Mouse (Mus musculus) spleen, postnatal 10 days (tissue): ENCODE data around the gene Tmem120b.

ENCODE experiments used
- DNase-seq, 2 experiments: peaks; one replicate each; pipeline ENCODE4 v3.0.0; 2021 to 2022; ENCODE audit warnings: low spot score in 2 of 2

The Tmem120b gene

GRCm38 (mm10) chr5:123090560-123091306 lies 22.5 kb downstream of the Tmem120b start:
- no peak for DNase-seq

DNA sequence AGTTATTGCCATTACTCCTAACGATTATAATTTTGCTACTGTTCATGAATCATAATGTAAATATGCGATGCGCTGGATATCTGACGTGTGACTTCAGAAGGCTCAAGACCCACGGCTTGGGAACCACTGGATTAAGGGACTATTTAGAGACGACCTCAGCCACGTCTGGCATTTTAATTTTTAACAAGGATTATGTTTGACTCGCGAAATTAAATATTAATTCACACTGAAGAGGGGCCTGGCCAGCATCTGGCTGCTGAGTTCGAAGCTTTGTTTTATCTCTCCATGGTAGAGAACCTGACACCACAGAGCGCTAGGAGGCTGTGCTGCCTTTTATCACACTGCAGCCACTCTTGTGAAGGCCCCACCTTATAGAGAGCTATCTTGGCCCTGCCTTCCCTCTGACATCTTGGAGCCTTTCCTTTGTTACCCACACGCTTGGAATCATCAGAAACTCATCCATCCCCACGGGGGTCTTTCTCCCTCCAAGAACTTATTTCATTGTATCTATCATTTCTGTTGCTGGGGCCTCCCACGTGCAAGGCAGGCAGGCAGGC lies 24.9 kb downstream of the Tmem120b start:
- peak; percentile 48 to 66 for DNase-seq

- peak; percentile 71 to 80 for DNase-seq
Measured at GRCm38 (mm10) chr5:123094238-123094991, 26.2 kb downstream of the Tmem120b start.

DNA sequence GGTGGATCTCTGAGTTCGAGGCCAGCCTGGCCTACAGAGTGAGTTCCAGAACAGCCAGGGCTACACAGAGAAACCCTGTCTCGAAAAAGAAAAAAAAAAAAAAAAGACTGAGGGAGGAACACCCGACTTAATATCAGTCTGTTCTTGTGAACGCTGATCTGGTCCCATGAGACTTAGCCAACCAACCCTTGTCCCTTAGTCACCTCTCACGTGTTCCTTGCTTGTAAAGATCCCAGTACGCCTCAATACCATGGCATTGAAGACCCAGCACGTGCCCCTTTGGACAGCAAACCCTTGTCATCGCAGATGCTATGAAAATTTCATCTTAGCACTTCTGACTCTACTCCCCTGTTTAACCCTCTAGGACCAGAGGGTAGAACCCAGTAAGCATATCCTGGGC lies 28.1 kb downstream of the Tmem120b start:
- no peak for DNase-seq

DNA sequence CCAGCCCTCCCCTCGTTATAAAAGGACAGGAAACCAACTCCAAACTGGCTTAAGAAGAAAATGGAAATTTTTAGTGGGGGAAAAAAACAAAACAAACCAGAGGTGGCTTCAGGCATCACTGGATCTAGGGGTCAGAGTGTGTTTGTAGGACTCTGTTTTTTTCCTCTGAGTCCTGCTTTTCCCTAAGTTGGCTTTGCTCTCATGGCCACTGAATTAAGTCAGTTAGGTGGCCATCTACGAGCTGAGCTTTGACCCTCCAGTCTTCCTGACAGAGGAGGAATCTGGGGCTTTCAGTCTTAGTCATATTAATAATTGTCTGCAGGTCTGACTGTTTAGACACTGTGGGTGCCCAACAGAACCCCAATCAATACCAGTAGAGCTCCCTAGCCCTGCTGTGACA lies 30.3 kb downstream of the Tmem120b start:
- DNase-seq = no peak

DNA sequence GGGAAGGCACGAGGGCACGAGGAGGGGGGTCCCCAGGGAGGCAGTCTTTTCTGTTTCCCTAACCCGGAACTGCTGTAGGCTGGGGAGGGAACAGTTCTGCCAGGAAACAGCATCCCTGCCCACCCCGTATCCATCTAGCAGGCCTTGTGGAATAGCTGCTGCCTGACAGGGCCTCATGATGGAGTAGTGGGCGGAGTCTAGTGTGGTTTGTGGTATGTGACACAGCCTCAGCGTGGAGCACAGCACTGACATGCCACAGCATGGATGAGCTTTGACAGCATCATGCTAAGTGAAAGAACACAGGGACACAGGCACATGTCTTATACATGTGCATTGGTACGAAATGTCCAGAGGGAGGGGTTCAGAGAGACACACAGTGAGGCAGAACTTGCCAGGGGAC lies 34.2 kb downstream of the Tmem120b start:
- no peak for DNase-seq

DNA sequence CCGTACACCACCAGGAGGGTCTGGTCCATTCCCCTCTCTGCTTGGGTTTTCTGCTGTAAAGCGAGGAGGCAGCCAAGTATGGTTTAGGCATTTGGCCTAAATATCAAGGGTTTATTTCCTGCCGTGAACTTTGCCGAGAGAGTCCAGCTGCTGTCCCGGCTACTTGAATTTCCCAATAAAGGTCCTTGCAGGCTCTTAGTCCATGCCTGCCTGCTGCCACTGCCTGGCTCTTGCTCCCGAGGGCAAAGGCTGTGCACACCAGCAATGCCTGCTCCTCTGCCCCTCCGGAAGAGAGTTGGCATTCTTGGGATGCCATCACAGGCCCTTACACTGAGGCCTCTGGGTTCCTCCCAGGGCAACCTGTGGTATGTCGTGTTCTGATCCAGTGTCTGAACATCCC lies 35.3 kb downstream of the Tmem120b start:
- no peak for DNase-seq

- no peak for DNase-seq
Measured at GRCm38 (mm10) chr5:123104769-123105168, 36.6 kb downstream of the Tmem120b start.

DNA sequence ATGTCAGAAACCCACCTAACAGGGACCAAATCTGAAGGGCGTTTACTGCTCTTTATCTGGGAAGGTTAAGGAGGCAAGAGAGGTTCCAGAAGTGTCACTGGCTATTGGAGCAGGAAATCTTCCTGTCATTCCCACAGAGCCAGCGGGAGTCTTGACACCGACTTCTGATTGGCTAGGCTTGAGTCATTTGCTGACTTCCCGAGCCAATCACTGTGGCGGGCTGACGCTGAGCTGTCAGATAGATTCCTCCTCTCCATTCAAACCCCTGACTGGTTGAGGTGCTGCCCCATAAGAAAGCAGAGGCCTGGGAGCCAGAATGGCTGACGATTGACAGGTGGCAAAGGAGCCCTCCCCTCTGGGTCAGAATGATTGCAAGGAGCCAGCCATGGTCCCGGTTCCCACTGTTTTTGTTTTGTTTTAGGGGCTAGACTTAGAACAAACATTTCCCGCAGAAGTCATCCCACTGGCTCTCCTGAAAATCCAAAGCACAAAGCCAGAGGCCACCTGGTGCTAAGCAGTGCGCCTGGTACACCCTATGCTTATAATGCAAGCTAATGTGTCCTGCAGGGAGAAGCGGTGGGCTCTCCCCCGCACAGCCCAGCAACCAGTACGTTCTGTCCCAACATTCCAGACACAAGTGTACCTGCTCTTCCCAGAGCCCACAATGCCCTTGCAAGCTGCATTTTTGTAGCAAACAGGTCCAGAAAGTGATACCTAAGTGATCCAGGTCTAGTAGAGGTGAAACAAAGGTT lies 41.4 kb downstream of the Tmem120b start:
- no peak for DNase-seq

DNA sequence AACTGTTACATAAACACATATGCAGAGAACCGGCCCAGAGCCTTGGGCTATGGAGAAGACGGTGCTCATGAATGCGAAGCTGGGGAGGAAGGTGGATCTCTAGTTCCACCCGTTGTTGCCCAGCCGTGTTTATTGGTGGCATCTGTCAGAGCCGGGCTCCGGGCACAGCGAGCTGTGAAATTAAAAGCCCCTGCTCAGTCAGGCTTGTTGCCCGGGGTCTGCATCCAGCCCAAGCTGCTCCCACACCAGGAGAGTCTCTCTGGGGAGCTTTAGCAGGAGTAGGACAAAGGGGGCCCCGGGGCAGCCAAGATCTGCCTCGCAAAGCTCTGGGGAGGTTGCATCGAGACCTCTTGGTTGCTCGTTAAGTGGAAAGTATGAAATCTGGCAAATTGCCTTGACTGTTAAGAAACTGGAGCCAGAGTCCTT lies 42.1 kb downstream of the Tmem120b start:
- DNase-seq = no peak

- no peak for DNase-seq
Measured at GRCm38 (mm10) chr5:123114109-123114508, 45.9 kb downstream of the Tmem120b start.

- DNase-seq = peak in 1 of 2 experiments; percentile 67
Measured at GRCm38 (mm10) chr5:123114924-123115323, 46.7 kb downstream of the Tmem120b start.

DNA sequence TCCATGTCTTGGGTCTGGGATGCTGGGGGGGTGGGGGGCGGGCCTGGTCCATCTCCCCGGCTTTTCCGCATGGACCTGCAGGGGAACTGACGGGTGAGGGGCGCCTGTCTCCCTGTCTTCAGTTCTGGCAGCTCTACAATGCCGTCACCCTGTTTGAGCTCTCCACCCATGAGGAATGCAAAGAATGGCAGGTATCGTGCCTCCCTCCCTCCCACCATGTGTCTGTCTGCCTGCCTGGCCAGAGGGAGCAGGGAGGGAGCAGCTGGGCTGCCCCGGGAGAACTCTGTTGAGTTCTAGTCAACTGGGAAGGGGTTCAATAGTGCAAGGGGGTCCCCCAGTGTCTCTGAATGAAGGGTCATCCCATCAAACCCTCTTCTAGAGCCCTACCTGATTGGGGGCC lies 47.9 kb downstream of the Tmem120b start:
- DNase-seq = no peak

- peak; percentile 81 to 92 for DNase-seq
Measured at GRCm38 (mm10) chr5:123117257-123117656, 49.0 kb downstream of the Tmem120b start.

- no peak for DNase-seq
Measured at GRCm38 (mm10) chr5:123117773-123118172, 49.6 kb downstream of the Tmem120b start.

DNA sequence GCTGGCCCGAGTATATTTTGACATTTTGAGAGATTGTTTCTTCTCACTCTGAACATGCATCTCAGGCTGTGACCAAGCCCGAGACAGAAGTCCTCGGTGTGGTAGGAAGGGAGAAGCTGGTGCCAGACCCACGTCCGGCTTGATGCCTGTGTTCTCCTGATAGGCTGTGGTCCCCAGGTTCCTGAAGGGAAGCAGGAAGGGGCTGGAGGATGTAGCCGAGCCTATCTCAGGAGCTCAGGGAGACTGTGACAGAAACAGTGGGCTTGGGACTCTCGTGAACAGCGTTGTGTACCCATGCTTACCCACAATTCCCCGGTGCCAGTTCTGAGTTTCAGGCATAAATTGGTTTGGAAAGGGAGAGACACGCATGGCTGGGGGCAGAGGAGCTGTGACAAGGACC lies 50.6 kb downstream of the Tmem120b start:
- DNase-seq = no peak

DNA sequence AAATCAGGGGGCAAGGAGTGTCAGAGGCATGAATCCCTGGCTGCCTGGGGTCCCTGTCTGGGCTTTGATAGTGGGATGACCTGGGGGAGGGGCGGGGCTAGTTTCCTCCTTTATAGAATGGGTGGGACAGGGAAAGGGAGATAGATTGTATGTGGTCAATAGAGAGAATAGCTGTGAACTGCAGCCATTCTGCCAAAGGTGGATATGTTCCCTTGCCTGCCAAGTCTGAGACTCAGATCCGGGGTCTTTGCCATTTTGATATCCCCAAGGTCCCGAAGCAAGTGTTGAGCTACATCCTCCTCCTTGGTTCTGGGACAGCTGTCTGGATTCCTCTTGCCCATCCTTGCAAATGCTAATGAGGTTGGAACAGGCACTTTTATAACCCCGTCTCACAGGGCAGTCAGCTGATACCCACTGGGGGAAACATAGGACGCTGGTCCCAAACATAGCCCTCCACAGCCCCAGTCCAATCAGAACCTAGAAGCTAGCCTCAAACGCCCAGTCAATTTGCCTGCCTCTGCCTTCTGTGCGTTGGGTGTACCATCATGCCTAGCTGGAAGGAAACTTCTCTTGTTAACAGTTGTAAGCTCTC lies 52.5 kb downstream of the Tmem120b start:
- DNase-seq = no peak

- peak in 1 of 2 experiments; percentile 63 for DNase-seq
Measured at GRCm38 (mm10) chr5:123122181-123122580, 54.0 kb downstream of the Tmem120b start.

DNA sequence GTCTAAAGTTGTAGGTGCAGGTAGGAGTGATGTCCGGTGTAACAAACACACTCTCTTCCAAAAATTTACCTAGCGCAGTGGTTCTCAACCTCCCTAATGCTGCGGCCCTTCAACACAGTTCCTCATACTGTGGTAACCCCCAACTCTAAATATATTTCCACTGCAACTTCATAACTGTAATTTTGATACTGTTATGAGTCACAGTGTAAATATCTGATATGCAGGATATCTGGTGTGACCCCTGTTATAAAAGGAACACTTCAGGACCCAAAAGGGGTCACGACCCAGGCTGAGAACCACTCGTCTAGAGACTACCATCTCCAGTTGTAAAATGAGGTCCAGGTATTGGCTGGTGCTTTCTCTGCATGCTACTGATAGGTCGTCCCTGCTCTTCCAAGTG lies 56.9 kb downstream of the Tmem120b start:
- no peak for DNase-seq

GRCm38 (mm10) chr5:123125638-123126406 lies 57.6 kb downstream of the Tmem120b start:
- DNase-seq = peak in 1 of 2 experiments; percentile 82

GRCm38 (mm10) chr5:123127031-123127430 lies 58.8 kb downstream of the Tmem120b start:
- DNase-seq = no peak
